Mouse (Mus musculus): ENCODE measurements around the gene Dlec1.

Dlec1 gene

GRCm38 (mm10) chr9:119090462-119090861 is 11.8 kb upstream of the Dlec1 start:
- DNase-seq, result no peak

DNA sequence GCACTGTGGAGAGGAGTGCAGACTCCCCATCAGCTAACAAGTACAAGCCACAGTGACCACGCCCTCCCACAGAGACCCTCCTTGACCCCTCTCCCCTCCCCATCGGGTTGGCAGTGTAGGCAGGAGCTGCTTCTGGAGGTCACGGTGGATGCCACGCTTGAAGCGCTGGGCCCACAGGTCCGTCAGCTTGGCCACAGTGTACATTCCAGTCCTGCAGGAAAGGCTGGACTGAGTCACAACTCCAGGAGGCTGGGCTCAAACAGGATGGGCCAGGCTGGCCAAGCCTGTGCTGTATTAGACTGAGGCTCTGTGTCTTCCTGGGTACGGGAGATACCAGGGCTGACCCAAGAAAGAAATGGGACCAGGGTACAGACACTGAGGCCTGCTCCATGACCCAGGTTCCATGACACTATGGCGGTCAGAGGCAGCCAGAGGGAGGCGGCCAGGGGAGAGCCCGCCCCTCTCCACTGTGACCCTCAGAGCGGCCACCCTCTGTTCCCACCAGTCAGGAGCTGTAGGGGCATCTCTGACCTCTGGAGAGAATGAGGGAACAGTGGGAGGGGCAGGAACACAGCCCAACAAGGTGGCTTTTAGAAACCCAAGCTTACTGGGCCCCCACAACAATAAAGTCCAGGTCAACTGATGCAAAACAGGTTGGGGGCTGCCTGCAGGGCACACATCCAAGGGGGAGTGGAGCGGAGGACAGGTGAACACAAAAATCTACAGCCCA is 10.5 kb upstream of the Dlec1 start:
- DNase-seq, result no peak

GRCm38 (mm10) chr9:119092473-119093418 is 9.5 kb upstream of the Dlec1 start:
- DNase-seq, result peak; percentile 52

DNA sequence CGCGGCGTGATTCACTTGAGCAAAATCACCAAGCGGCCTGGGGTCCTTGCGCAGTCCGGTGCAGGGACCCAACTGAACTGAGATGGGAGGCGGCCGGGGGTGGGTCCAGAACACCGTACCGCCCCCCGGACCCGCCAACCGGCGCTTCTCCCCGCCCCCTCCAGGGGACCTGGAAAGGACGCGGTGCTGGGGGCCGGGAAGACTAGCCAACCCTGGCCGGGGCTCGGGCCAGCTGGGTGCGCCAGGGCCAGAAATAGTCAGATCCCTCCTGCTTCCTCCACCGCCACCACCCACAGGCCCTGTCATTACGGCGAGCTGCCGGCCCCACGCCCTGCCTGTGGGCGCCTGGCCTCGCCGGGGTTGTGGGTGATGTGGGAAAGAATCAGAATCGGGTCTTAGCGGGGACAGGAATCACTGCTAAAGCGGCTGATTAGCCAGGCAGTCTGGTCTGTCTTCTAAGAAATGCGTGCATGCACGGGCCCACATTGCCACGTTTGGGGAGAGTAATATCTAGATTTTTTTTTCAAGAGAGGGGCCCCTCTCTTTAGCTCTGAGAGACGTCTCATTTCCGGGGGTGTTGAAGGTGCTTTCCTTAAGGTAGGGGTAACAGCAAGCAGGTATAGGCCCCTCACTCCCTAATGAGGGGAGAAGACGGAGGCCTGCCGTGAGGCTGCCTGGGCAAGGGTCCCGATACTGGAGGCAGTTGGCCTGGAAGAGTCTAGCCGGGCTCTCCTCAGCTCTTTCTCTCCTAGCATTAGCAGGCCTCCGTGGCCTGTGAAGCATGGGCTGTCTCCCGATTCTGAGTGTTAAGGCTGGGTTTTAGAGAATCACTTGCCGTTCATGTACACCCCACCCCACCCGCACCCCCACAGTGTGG is 8.6 kb upstream of the Dlec1 start, which contains the start of gene Plcd1:
Gene Plcd1 (minus strand): TSS at position 84 of the 877 bp plus-strand sequence.
- DNase-seq, result peak; percentile 86

DNA sequence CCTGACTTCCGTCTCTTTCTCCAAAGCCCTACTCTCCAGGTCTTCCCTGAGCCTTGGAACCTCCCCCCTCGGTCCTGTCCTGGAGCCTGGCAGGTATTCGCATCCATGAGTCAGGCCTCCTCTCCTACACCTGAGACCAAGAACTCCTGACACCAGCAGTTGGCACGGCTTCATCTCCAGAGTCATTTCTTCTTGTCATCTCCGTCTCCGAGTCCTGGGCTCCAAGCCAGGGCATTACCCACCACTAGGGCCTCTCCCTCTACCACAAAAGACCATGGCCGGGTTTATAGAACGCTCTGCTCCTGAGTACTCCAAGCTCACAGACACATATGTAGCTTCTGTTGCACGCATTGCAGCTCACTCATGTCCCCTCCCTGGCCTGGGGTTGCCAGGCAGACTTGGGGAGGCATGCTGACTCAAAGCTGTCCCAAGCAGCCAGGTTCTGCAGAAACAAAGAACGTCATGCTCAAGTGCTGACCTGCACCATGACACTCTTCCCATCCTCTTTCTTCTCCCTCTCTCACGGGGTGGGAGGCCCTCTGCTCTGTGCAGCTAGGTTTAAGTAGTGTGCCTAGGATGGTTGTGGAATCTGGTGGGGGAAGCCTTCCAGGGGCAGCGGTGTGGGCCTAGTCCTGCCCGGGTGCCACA is 7.7 kb upstream of the Dlec1 start:
- no peak for DNase-seq

DNA sequence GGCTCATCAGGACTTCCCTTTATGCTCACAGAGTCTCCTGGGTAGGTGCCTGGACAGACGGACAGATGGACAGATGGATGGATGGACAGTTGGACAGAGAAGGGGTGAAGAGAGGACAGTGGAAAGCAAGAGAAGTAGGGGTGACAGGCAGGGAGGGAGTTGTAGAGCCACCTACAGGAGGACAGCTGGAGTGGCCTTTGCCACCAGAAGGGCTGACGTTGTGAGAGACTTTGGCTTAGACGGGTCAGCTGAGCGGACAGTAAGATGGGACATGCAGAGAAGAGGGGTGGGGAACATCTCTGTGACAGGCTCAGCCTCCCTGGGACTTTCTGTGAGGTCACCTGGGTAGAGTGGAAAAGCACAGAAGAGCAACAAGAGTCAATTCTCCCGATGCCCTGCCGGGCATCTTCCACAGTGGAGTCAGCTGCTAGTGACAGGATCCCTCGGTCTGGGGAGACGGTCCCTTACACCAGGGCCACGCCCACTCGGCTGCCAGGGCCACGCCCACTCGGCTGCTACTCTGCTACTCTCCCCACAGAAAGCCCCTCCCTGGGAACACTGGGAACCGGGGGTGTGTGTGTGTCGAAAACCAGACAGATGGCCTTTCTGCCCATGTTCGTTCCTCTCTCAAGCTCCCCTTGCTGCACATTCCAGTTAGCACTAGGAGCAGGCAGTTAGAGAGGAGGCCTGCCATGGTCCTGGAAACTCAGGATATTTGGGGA is 1.9 kb upstream of the Dlec1 start:
- no peak for DNase-seq

- no peak for DNase-seq
Observed at GRCm38 (mm10) chr9:119102783-119103113, 470 bp downstream of the Dlec1 start.

DNA sequence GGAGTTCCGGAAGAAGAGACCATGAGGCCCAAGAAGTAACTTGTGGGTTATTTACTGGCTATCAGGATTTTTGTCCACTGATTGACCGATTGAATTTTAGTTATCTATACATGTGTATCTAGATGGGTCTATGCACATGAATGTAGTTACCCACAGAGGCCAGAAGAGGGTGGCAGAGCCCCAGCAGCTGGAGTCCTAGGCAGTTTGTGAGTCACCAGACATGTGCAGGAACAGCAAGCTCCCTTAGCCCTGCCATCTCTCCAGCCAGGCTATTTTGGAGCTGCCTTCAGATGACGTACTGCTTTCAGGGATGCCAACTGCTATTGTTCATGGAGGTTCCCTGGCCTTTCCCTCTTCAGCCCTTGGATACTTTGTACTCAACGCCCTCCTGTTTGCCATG is 5.3 kb downstream of the Dlec1 start:
- DNase-seq, result no peak

- no peak for DNase-seq
Observed at GRCm38 (mm10) chr9:119109685-119110353, 7.5 kb downstream of the Dlec1 start.

DNA sequence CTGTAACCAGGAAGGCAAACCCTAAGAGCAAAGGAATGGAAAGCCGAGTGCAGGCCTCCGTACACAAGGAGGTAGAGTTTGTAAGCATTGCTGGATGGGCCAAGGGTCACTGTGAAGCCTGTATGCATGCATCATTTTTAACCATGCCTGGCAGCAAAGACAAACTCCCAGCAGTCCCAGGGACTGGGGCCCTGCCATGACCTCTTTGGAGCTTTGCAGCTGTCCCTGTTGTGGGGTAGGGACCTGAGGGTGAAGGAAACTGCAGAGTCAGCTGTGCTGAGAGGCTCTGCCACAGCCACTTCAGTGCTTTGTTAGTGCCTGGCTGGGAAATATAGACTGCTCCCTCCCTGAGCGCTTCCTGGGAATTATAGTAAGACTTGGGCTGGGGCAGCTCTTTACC is 8.4 kb downstream of the Dlec1 start:
- no peak for DNase-seq

DNA sequence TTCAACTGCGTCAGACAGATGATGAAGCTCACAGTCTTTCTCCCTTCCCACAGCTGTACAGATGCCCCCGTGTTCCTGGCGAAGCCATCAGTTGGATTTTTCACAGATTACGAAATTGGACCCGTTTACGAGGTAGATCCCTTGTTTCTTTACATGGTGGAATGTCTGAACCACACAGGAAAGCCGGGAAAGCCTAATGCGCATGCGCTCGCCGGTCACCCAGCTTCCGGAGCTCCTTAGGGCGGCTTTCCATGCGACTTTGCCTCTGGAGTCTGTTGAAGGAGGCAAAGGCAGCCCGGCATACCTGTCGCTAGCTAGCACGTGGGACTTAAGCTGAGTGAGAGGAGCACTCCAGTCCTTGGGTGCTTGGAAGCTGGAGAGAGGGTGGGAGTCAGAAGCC is 12.6 kb downstream of the Dlec1 start:
- no peak for DNase-seq

- no peak for DNase-seq
Observed at GRCm38 (mm10) chr9:119119409-119120167, 17.3 kb downstream of the Dlec1 start.

GRCm38 (mm10) chr9:119120168-119120560 is 17.9 kb downstream of the Dlec1 start:
- DNase-seq, result no peak

DNA sequence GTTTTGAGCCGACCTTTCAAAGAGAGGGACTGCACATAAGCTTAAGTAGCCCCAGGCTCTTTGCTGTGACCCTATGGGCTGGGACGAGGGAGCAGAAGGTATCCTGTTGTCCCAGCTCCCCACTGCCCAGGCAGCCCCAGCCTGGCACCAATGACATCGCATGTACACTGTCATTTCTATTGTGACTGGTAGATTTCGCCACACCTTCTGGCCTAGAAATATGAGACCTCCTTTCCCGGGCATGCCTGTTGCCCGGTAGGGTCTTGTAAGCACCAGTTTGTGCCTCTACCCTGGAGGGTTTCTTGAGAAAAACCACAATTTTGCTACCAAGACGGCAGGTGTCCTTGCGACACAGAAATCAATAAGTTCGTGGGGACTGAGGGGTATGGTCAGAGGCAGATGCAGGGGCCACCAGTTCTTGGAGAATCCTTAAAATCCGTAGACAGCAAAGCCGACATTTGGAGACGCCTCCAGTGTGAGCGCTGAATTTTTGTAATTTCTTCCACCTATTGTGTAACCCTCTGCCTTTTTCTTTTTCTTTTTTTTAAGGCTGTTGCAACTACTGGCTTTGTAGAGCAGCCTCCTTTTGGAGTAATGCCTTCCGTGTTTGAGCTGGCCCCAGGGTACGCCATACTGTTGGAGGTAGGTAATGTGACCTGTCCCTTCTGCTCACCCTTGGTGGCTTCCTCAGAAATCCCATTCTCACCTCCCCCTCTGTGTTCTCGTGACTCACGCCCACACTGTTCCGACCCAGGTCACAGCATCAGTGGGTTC is 20.5 kb downstream of the Dlec1 start:
- no peak for DNase-seq

DNA sequence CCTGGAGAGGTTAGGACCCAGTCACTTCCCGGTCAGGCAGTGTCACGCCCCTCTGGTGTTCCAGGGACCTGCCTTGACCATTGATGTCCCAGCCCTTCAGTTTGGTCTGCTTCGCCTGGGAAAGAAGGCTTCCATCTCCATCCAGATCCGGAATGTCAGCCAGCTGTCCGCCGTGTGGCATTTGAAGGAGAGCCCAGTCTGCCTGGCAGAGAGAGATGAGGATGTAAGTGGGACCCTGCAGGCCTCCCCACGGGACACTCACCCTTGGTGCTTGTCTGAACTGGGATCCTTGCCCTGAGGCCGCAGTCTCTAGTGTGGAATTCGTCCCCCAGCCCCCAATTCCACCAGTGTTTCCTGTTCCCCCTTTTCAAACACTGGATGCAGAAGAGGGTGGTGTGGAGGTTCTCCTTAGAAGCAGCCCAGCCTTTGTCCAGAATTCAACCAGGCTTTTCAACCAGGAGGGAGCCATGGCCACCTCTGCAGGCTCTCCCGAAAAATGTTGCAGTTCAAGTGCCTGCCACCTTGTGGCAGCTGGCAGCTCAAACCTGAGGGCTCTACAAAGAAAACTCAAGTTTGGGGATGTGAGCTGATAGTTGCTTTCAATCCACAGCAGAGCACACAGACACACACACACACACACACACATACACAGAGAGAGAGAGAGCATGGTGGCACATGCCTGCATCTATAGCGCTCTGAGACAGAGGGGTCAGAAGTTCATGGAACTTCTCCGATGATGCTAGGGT is 26.3 kb downstream of the Dlec1 start:
- DNase-seq, result no peak

DNA sequence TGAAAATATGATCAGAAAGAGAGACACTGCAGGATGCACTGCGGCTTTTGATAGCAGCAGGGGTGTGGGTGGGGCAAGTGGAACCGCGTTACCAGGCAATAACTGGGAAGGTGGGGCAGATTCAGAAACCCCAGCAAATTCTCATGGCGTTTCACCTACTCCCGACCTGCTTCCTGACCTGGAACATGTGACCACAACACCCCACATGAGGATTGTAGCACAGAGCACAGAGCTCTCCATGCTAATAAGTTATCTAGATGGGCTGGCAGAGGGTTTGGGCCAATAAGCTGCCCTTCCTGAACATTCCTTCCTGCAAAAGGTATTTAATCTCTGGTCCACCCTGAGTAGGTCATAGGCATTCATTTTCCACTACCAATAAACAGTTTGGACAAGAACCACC is 28.4 kb downstream of the Dlec1 start:
- DNase-seq, result no peak

GRCm38 (mm10) chr9:119138836-119139235 is 36.6 kb downstream of the Dlec1 start:
- DNase-seq, result no peak

DNA sequence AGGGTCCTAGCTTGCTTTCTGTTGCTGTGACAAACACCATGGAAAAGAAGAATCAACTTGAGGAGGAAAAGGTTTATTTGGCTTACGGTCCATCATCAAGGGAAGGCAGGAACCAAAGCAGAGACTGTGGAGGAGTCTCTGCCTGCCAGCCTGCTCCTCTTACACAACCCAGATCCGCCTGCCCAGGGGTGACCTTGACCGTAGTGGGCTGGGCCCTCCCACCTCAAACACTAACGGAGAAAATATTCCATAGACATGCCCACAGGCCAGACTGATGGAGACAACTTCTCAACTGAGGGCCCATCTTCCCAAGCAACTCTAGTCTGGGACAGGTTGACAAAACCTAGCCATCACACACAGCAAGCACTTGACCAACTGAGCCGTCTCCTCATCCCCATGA is 39.8 kb downstream of the Dlec1 start:
- no peak for DNase-seq

GRCm38 (mm10) chr9:119143372-119143771 is 41.1 kb downstream of the Dlec1 start:
- no peak for DNase-seq

Data from right cerebral cortex, postnatal 25 days (tissue).